Mouse (Mus musculus): Measurements from ENCODE around the gene Rsc1a1.

Rsc1a1 gene

GRCm38 (mm10) chr4:141688505-141688904 is 3.1 kb upstream of the Rsc1a1 start:
- no peak for DNase-seq

- DNase-seq = no peak
These were observed 1.1 kb upstream of the Rsc1a1 start for GRCm38 (mm10) chr4:141686525-141686924.

GRCm38 (mm10) chr4:141686093-141686492 is 694 bp upstream of the Rsc1a1 start:
- no peak for DNase-seq

GRCm38 (mm10) chr4:141682706-141683230 is 2.6 kb downstream of the Rsc1a1 start:
- no peak for DNase-seq

- no peak for DNase-seq
These were observed 3.6 kb downstream of the Rsc1a1 start for GRCm38 (mm10) chr4:141681767-141682166.

- no peak for DNase-seq
These were observed 4.5 kb downstream of the Rsc1a1 start for GRCm38 (mm10) chr4:141680892-141681291.

- DNase-seq = no peak
These were observed 6.4 kb downstream of the Rsc1a1 start for GRCm38 (mm10) chr4:141679016-141679415.

GRCm38 (mm10) chr4:141676462-141676979 is 8.9 kb downstream of the Rsc1a1 start:
- no peak for DNase-seq

- no peak for DNase-seq
These were observed 13.1 kb downstream of the Rsc1a1 start for GRCm38 (mm10) chr4:141672325-141672724.

GRCm38 (mm10) chr4:141671389-141671788 is 14.0 kb downstream of the Rsc1a1 start:
- no peak for DNase-seq

- no peak for DNase-seq
These were observed 15.3 kb downstream of the Rsc1a1 start for GRCm38 (mm10) chr4:141669898-141670712.

- no peak for DNase-seq
These were observed 20.6 kb downstream of the Rsc1a1 start, which contains the start of gene Plekhm2 for GRCm38 (mm10) chr4:141664799-141665198. Gene Plekhm2, minus strand, starts transcription at chr4:141664899.

GRCm38 (mm10) chr4:141664011-141664745 is 21.2 kb downstream of the Rsc1a1 start:
- peak; percentile 81 for DNase-seq

- peak; percentile 35 for DNase-seq
These were observed 22.1 kb downstream of the Rsc1a1 start for GRCm38 (mm10) chr4:141663122-141663931.

- DNase-seq = no peak
These were observed 24.5 kb downstream of the Rsc1a1 start for GRCm38 (mm10) chr4:141660884-141661283.

- DNase-seq = peak; percentile 28
These were observed 25.7 kb downstream of the Rsc1a1 start for GRCm38 (mm10) chr4:141659739-141660138.

GRCm38 (mm10) chr4:141658846-141659484 is 26.4 kb downstream of the Rsc1a1 start:
- no peak for DNase-seq

- DNase-seq = no peak
These were observed 28.5 kb downstream of the Rsc1a1 start for GRCm38 (mm10) chr4:141656932-141657331.

GRCm38 (mm10) chr4:141655908-141656608 is 29.3 kb downstream of the Rsc1a1 start:
- no peak for DNase-seq

- DNase-seq = no peak
These were observed 30.9 kb downstream of the Rsc1a1 start for GRCm38 (mm10) chr4:141654509-141654908.

GRCm38 (mm10) chr4:141653813-141654212 is 31.6 kb downstream of the Rsc1a1 start:
- no peak for DNase-seq
